Mouse (Mus musculus): ENCODE measurements around the gene Ildr2. TPM values are rescaled to one million over a fixed set of nuclear protein-coding genes. Genes with fewer than 3 reads are reported as not detected.

Gene Ildr2
- polyA plus RNA-seq, 1 experiment, result 0.23 TPM

DNA sequence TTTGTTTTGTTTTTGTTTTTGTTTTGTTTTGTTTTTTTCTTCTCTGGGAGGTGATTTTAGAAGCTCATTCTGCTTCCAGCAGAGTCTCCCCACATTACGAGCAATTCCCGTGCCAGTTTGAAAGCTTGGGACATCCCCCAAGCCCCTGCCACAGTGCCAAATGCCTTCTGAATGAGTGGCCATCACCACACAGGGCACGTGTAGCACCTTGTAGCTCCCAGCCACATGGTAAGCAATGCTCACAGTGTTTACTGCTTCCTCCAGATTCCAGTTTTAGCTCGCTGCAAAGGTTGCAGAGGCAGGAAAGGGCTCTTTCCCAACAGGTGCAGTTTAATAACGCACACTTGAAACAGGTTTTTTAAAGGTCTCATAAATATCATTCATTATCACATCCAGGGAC lies 107.0 kb downstream of the Ildr2 start:
- WGBS, result 75% methylated on average over 5 of the region's 5 CpGs
- TF ChIP-seq CTCF (IDR thresholded peaks at IDR 0.05; ENCODE audit: extremely low read depth, insufficient read depth, insufficient read length, insufficient replicate concordance) (no peak), POLR2A (IDR thresholded peaks at IDR 0.05; ENCODE audit: low read depth, low read length) (no peak)
- no peak for DNase-seq (ENCODE audit: low read depth in 1 of 2, low spot score in 2 of 2)

DNA sequence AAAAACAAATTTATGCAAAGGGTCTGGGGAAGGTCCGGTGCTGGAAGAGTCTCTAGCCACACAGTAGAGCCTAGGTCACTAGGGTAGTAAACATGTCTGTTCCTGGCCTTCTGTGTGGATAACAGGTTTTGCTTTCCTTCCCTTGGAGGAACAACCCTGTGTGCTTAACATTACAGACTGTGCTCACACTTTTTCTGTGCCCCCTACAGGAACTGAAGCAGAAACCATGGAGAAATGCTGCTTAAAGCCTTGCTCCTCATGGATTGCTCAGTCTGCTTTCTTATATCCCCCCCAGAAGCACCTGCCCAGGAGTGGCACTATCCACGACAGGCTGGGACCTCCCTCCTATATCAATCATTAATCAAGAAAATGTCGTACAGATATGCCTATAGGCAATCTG lies 107.9 kb downstream of the Ildr2 start:
- Histone ChIP-seq H3K27me3 (ENCODE audit: control insufficient read depth, insufficient read depth, low read length) (no peaks in the 10 kb centered on the region; the same call in 1 of the 2 replicates), H3K4me1 (ENCODE audit: control insufficient read depth, insufficient read depth, insufficient read length) (no peaks in the 10 kb centered on the region), H3K36me3 (ENCODE audit: control insufficient read depth, insufficient read depth, low read length) (no peaks in the 10 kb centered on the region), H3K4me3 (ENCODE audit: extremely low read depth, insufficient read depth, insufficient read length) (no peak overlapping the region), H3K27ac (ENCODE audit: insufficient read depth, low read length) (no peak overlapping the region)
- 78% methylated on average over 3 of the region's 3 CpGs for WGBS
- no peak for DNase-seq (ENCODE audit: low read depth in 1 of 2, low spot score in 2 of 2)
- TF ChIP-seq POLR2A (IDR thresholded peaks at IDR 0.05; ENCODE audit: low read depth, low read length) (no peak), CTCF (IDR thresholded peaks at IDR 0.05; ENCODE audit: extremely low read depth, insufficient read depth, insufficient read length, insufficient replicate concordance) (no peak)

More for the DNA sequence above, 107.0 kb downstream of the Ildr2 start:
- H3K36me3 ChIP-seq (ENCODE audit: control insufficient read depth, insufficient read depth, low read length), result no peaks in the 10 kb centered on the region
- no peaks in the 10 kb centered on the region for H3K4me1 ChIP-seq (ENCODE audit: control insufficient read depth, insufficient read depth, insufficient read length)
- no peak overlapping the region for H3K27ac ChIP-seq (ENCODE audit: insufficient read depth, low read length)
- H3K27me3 ChIP-seq (ENCODE audit: control insufficient read depth, insufficient read depth, low read length), result no peaks in the 10 kb centered on the region; the same call in 1 of the 2 replicates
- H3K4me3 ChIP-seq (ENCODE audit: extremely low read depth, insufficient read depth, insufficient read length), result no peak overlapping the region

DNA sequence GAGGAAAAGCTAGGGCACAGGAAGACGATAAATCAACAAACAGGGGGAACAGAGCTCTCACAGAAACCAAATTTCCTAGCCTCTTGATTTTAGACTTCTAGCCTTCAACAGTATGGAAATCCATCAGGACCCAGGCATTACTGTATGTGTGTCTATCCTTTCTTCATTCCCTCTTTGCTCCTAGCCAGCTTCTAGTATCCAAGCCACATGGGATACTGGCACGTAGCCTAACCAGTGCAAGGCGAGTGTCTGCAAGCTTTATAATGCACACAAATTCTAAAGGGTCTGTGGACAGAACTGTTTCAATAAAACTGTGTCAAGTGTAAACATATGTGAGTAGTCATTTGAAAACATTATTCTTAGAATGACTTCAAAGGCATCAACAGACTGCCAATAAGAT lies 108.7 kb downstream of the Ildr2 start:
- no peak for DNase-seq (ENCODE audit: low read depth in 1 of 2, low spot score in 2 of 2)
- no peak overlapping the region for H3K27ac ChIP-seq (ENCODE audit: insufficient read depth, low read length)
- TF ChIP-seq POLR2A (IDR thresholded peaks at IDR 0.05; ENCODE audit: low read depth, low read length), result no peak
- TF ChIP-seq CTCF (IDR thresholded peaks at IDR 0.05; ENCODE audit: extremely low read depth, insufficient read depth, insufficient read length, insufficient replicate concordance), result no peak
- WGBS, result 83% methylated on average over 3 of the region's 3 CpGs
- H3K36me3 ChIP-seq (ENCODE audit: control insufficient read depth, insufficient read depth, low read length), result no peaks in the 10 kb centered on the region
- H3K4me3 ChIP-seq (ENCODE audit: extremely low read depth, insufficient read depth, insufficient read length), result no peak overlapping the region
- H3K27me3 ChIP-seq (ENCODE audit: control insufficient read depth, insufficient read depth, low read length), result no peaks in the 10 kb centered on the region; the same call in 1 of the 2 replicates
- no peaks in the 10 kb centered on the region for H3K4me1 ChIP-seq (ENCODE audit: control insufficient read depth, insufficient read depth, insufficient read length)

DNA sequence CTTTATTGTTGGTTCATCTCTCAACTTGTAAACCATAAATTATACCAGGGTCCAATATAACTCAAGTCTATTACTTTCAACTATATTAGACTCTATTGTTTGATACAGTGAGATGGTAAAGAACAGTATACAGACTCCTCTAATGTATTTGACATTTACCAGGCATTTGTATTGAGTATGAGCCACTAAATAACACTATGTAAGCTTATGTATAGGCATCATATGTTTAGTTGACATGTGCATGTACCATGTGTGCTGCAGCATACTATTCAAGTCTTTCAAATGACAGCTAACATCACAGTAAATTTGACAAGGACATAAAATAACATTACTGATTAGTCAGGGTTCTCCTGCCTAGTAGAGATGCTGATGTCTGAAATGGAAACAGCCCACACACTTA lies 109.2 kb downstream of the Ildr2 start:
- no peaks in the 10 kb centered on the region; the same call in 1 of the 2 replicates for H3K27me3 ChIP-seq (ENCODE audit: control insufficient read depth, insufficient read depth, low read length)
- no peak for DNase-seq (ENCODE audit: low read depth in 1 of 2, low spot score in 2 of 2)

More for the DNA sequence above, 109.2 kb downstream of the Ildr2 start:
- TF ChIP-seq POLR2A (IDR thresholded peaks at IDR 0.05; ENCODE audit: low read depth, low read length) (no peak), CTCF (IDR thresholded peaks at IDR 0.05; ENCODE audit: extremely low read depth, insufficient read depth, insufficient read length, insufficient replicate concordance) (no peak)
- no peak overlapping the region for H3K27ac ChIP-seq (ENCODE audit: insufficient read depth, low read length)
- H3K4me3 ChIP-seq (ENCODE audit: extremely low read depth, insufficient read depth, insufficient read length), result no peak overlapping the region
- H3K36me3 ChIP-seq (ENCODE audit: control insufficient read depth, insufficient read depth, low read length), result no peaks in the 10 kb centered on the region
- no peaks in the 10 kb centered on the region for H3K4me1 ChIP-seq (ENCODE audit: control insufficient read depth, insufficient read depth, insufficient read length)

Other genes with a start within 250 kb of the Ildr2 start
- 0.12 and 0.15 TPM in 2 replicates for gene Dusp27, start 126.2 kb upstream of the Ildr2 start, polyA plus RNA-seq (2012; rRNA removed)
- gene Gpa33, start 123.9 kb upstream of the Ildr2 start, polyA plus RNA-seq (2012; rRNA removed), result not detected in 2 replicates
- not detected in 2 replicates for gene Mael, start 15.4 kb upstream of the Ildr2 start, polyA plus RNA-seq (2012; rRNA removed)
- 12.4 and 14.0 TPM in 2 replicates for gene Tada1, start 125.0 kb downstream of the Ildr2 start, polyA plus RNA-seq (2012; rRNA removed)
- 2.7 and 3.1 TPM in 2 replicates for gene Pogk, start 155.7 kb downstream of the Ildr2 start, polyA plus RNA-seq (2012; rRNA removed)
- gene Gm4846, start 243.4 kb downstream of the Ildr2 start, polyA plus RNA-seq (2012; rRNA removed), result not detected in 2 replicates

Measured in spleen, adult 2 months (tissue).